13 mouse cellular contexts compared by ENCODE assay signal in genomic region chr10:21839248-21840155, GRCm38 (mm10). TPM values are rescaled to one million over a fixed set of nuclear protein-coding genes. Genes with fewer than 3 reads are reported as not detected.
DNase-seq lines count a peak whose midpoint lies in the region; ATAC-seq and TF ChIP-seq lines count a peak whose summit lies in the region.
"Had no signal": no experiment of that assay in that cellular context is flagged by ENCODE, and none has a peak within 500 bp of the region (broad histone marks: within the 10 kb centered on the region; RNA-seq: fewer than 3 reads in every experiment).

No protein-coding gene starts in this region.

- WGBS in liver, embryonic 11.5 days, result 22% methylated on average over 13 of the region's 13 CpGs
- 39% methylated on average over 13 of the region's 13 CpGs for WGBS in stomach, postnatal 0 days

- peak overlapping the region; percentile 42 for H3K4me2 ChIP-seq in liver, embryonic 11.5 days
- no peak overlapping the region for H3K4me2 ChIP-seq in stomach, postnatal 0 days (replicated peaks; ENCODE audit: low read depth)
- H3K4me2 ChIP-seq: forebrain, embryonic 13.5 days; lung, embryonic 15.5 days; midbrain, embryonic 15.5 days had no signal

- TF ChIP-seq EP300 in stomach, postnatal 0 days (optimal IDR thresholded peaks at IDR 0.05), result no peak

- H3K4me3 ChIP-seq in liver, embryonic 11.5 days (ENCODE audit: low read depth, low read length), result no peak overlapping the region
- no peak overlapping the region for H3K4me3 ChIP-seq in stomach, postnatal 0 days (ENCODE audit: low read depth, low read length)
- H3K4me3 ChIP-seq in left cerebral cortex, adult 2 months, result no peak overlapping the region
- H3K4me3 ChIP-seq: forebrain, embryonic 13.5 days; lung, embryonic 15.5 days; midbrain, embryonic 15.5 days had no signal

- peak overlapping the region; percentile 69 for H3K27ac ChIP-seq in liver, embryonic 11.5 days (ENCODE audit: low read depth, low read length)
- H3K27ac ChIP-seq in stomach, postnatal 0 days (replicated peaks), result no peak overlapping the region
- no peak overlapping the region for H3K27ac ChIP-seq in left cerebral cortex, adult 2 months
- H3K27ac ChIP-seq: forebrain, embryonic 13.5 days; lung, embryonic 15.5 days; midbrain, embryonic 15.5 days had no signal

- H3K4me1 ChIP-seq in liver, embryonic 11.5 days (replicated peaks; ENCODE audit: control insufficient read depth, insufficient read depth, low read length), result peaks cover 9% of the 10 kb centered on the region
- H3K4me1 ChIP-seq in stomach, postnatal 0 days (replicated peaks; ENCODE audit: control insufficient read depth, insufficient read depth), result no peaks in the 10 kb centered on the region
- H3K4me1 ChIP-seq: forebrain, embryonic 13.5 days; lung, embryonic 15.5 days; midbrain, embryonic 15.5 days had no signal

- no peak for TF ChIP-seq CTCF in stomach, postnatal 0 days (IDR thresholded peaks at IDR 0.05; ENCODE audit: low read depth)
- no peak for TF ChIP-seq CTCF in left cerebral cortex, adult 2 months (IDR thresholded peaks at IDR 0.05)

- DNase-seq in ovary, adult 18-20 months (ENCODE audit: low spot score), result peak; percentile 54
- DNase-seq in ovary, postnatal 14 days (ENCODE audit: low spot score), result no peak
- peak; percentile 1 for DNase-seq in c-Kit-negative CD71-positive TER-119-positive erythroid progenitor cells, embryonic 14.5 days (ENCODE audit: low read depth, low spot score)
- no peak for DNase-seq in liver, embryonic 11.5 days (ENCODE audit: low spot score)
- DNase-seq in stomach, postnatal 0 days (ENCODE audit: low spot score), result no peak
- DNase-seq in right cerebral cortex, postnatal 4 days, result no peak
- DNase-seq in left cerebral cortex, adult 2 months (ENCODE audit: extremely low spot score in 1 of 2, low spot score in 2 of 2), result no peak
- DNase-seq: kidney, adult 2 months; thymus, postnatal 36 days had no signal

- peak; percentile 92 for ATAC-seq in liver, embryonic 11.5 days (replicated peaks; ENCODE audit: low FRiP score)
- ATAC-seq in stomach, postnatal 0 days (ENCODE audit: low FRiP score, low TSS enrichment), result peak; percentile 72
- no peak for ATAC-seq in erythroblast, adult 5-6 weeks (replicated peaks; ENCODE audit: low FRiP score, poor library complexity, severe bottlenecking)
- ATAC-seq: forebrain, embryonic 13.5 days; midbrain, embryonic 15.5 days had no signal

- no peaks in the 10 kb centered on the region for H3K27me3 ChIP-seq in liver, embryonic 11.5 days (replicated peaks; ENCODE audit: control insufficient read depth, insufficient read depth, low read length)
- H3K27me3 ChIP-seq in stomach, postnatal 0 days (ENCODE audit: control insufficient read depth, insufficient read depth, low read length), result no peaks in the 10 kb centered on the region
- H3K27me3 ChIP-seq: forebrain, embryonic 13.5 days; lung, embryonic 15.5 days; midbrain, embryonic 15.5 days had no signal

- no peaks in the 10 kb centered on the region for H3K9me3 ChIP-seq in liver, embryonic 11.5 days (ENCODE audit: control insufficient read depth, low read length)
- no peaks in the 10 kb centered on the region for H3K9me3 ChIP-seq in stomach, postnatal 0 days (ENCODE audit: control insufficient read depth, low read length)
- H3K9me3 ChIP-seq: forebrain, embryonic 13.5 days; lung, embryonic 15.5 days; midbrain, embryonic 15.5 days had no signal

- intact Hi-C loops in left cerebral cortex, adult 2 months (cut with DNase I), result no loop called here

- no peak overlapping the region for H3K9ac ChIP-seq in liver, embryonic 11.5 days (ENCODE audit: low read depth, low read length)
- no peak overlapping the region for H3K9ac ChIP-seq in stomach, postnatal 0 days (ENCODE audit: low read length)
- H3K9ac ChIP-seq: forebrain, embryonic 13.5 days; lung, embryonic 15.5 days; midbrain, embryonic 15.5 days had no signal

- H3K36me3 ChIP-seq in liver, embryonic 11.5 days (ENCODE audit: control insufficient read depth, insufficient read depth, low read length), result no peaks in the 10 kb centered on the region
- H3K36me3 ChIP-seq in stomach, postnatal 0 days (ENCODE audit: control insufficient read depth, insufficient read depth, low read length), result no peaks in the 10 kb centered on the region
- H3K36me3 ChIP-seq: lung, embryonic 15.5 days; midbrain, embryonic 15.5 days had no signal

RNA-seq across cellular contexts. Expression of gene Sgk1, which starts 42.5 kb away (rescaled TPM):
- polyA plus RNA-seq in liver, embryonic 11.5 days (2014; fragmentation: Nextera tagmentation; extraction: Ambion mirVana), result 20.2 and 21.2 TPM in 2 replicates
- polyA plus RNA-seq in stomach, postnatal 0 days (2015; fragmentation: Nextera tagmentation; extraction: Ambion mirVana), result 60.0 and 73.1 TPM in 2 replicates
- total RNA-seq in erythroblast, adult 5-6 weeks (2015; ENCODE audit: low replicate concordance), result 2.1 and 6.9 TPM in 2 replicates
- 5.3 and 7.2 TPM in 2 replicates for total RNA-seq in erythroblast, adult 5-6 weeks (2017; ENCODE audit: low replicate concordance)
- 100 to 1,000 TPM; 104 to 135 TPM for total RNA-seq in left cerebral cortex, adult 2 months (2021)

Comparison
In these comparisons a context has a peak if more than half of its experiments do, and no peak if none do; other contexts are left out.
1. DNase-seq: peak in ovary, adult 18-20 months (single experiment) and c-Kit-negative CD71-positive TER-119-positive erythroid progenitor cells, embryonic 14.5 days (single experiment); none in ovary, postnatal 14 days (single experiment), liver, embryonic 11.5 days (single experiment), stomach, postnatal 0 days (single experiment), right cerebral cortex, postnatal 4 days (single experiment) and left cerebral cortex, adult 2 months (0 of 2).
2. RNA of gene Sgk1, which starts 42.5 kb away (total RNA-seq): 104 to 135 TPM in left cerebral cortex, adult 2 months; 2.1 to 7.2 TPM in erythroblast, adult 5-6 weeks; every median in the first group is over 10 times any median in the second.